Mouse (Mus musculus) adrenal gland, postnatal 10 days (tissue): Measurements from ENCODE around the gene Tbxa2r. TPM values are rescaled to one million over a fixed set of nuclear protein-coding genes. Genes with fewer than 3 reads are reported as not detected.

ENCODE experiments used
- DNase-seq: peaks from one replicate; pipeline ENCODE4 v3.0.0; 2021; ENCODE audit warnings: mixed read lengths
- total RNA-seq, 2 experiments: library from RNA; stranded (reverse); gene quantifications; 2 replicates each; pipeline ENCODE4 v1.2.3; 2021

Gene Tbxa2r
- total RNA-seq, 2 experiments from 2014 or later: 24.5 to 31.8 TPM

- DNase-seq: peak; percentile 99
Measured at GRCm38 (mm10) chr10:81320550-81321347, 7.8 kb upstream of the Tbxa2r start, which contains the start of gene Cactin. Gene Cactin, plus strand, starts transcription at chr10:81321103.

GRCm38 (mm10) chr10:81321436-81321835 is 7.1 kb upstream of the Tbxa2r start:
- DNase-seq: no peak

GRCm38 (mm10) chr10:81322444-81322843 is 6.1 kb upstream of the Tbxa2r start:
- no peak for DNase-seq

- DNase-seq: no peak
Measured at GRCm38 (mm10) chr10:81323141-81323775, 5.3 kb upstream of the Tbxa2r start.

GRCm38 (mm10) chr10:81323791-81324530 is 4.6 kb upstream of the Tbxa2r start:
- DNase-seq: no peak

- no peak for DNase-seq
Measured at GRCm38 (mm10) chr10:81325176-81325575, 3.4 kb upstream of the Tbxa2r start.

- DNase-seq: no peak
Measured at GRCm38 (mm10) chr10:81325781-81326180, 2.8 kb upstream of the Tbxa2r start.

GRCm38 (mm10) chr10:81326858-81327257 is 1.7 kb upstream of the Tbxa2r start:
- DNase-seq: peak; percentile 53

- no peak for DNase-seq
Measured at GRCm38 (mm10) chr10:81327959-81328358, 572 bp upstream of the Tbxa2r start.

GRCm38 (mm10) chr10:81329194-81329975 is 854 bp downstream of the Tbxa2r start:
- no peak for DNase-seq

GRCm38 (mm10) chr10:81330007-81330406 is 1.5 kb downstream of the Tbxa2r start:
- peak; percentile 58 for DNase-seq

- no peak for DNase-seq
Measured at GRCm38 (mm10) chr10:81332277-81332676, 3.7 kb downstream of the Tbxa2r start.

GRCm38 (mm10) chr10:81334324-81334723 is 5.8 kb downstream of the Tbxa2r start:
- no peak for DNase-seq

- no peak for DNase-seq
Measured at GRCm38 (mm10) chr10:81335393-81336340, 7.1 kb downstream of the Tbxa2r start.

- no peak for DNase-seq
Measured at GRCm38 (mm10) chr10:81336558-81336957, 8.0 kb downstream of the Tbxa2r start.

- no peak for DNase-seq
Measured at GRCm38 (mm10) chr10:81340551-81341332, 12.2 kb downstream of the Tbxa2r start.

GRCm38 (mm10) chr10:81341333-81341949 is 12.9 kb downstream of the Tbxa2r start:
- peak; percentile 89 for DNase-seq

- peak; percentile 57 for DNase-seq
Measured at GRCm38 (mm10) chr10:81342686-81343505, 14.4 kb downstream of the Tbxa2r start, which contains the start of gene Gipc3. Gene Gipc3, minus strand, starts transcription at chr10:81343266.
